Mouse (Mus musculus) midbrain, embryonic 14.5 days (tissue): ENCODE data around the gene 7530416G11Rik. TPM values are rescaled to one million over a fixed set of nuclear protein-coding genes. Genes with fewer than 3 reads are reported as not detected.

ENCODE experiments used
- ATAC-seq: fragments of 200-750 bp; cut with Nextera tagmentation; 2 replicates; pipeline ENCODE4 v1.8.0; 2017; ENCODE audit warnings: moderate number of reproducible peaks, moderate library complexity; ENCODE audit not compliant: low FRiP score, low TSS enrichment
- DNase-seq: peaks from one replicate; pipeline ENCODE4 v3.0.0-alpha.2; 2015
- H3K27ac ChIP-seq: fragments of 300-500 bp; sonication (generic); replicated peaks from 2 replicates; pipeline ENCODE4 v1.5.1; 2014; ENCODE audit warnings: mild to moderate bottlenecking, low read depth, low read length, moderate library complexity
- H3K27me3 ChIP-seq: fragments of 300-500 bp; sonication (generic); 2 replicates; pipeline ENCODE4 v1.6.1; 2014; ENCODE audit warnings: low read length, control low read depth, mixed read lengths; ENCODE audit not compliant: control insufficient read depth, insufficient read depth
- H3K36me3 ChIP-seq: fragments of 300-500 bp; sonication (generic); 2 replicates; pipeline ENCODE4 v1.6.1; 2014; ENCODE audit warnings: low read length, control low read depth; ENCODE audit not compliant: control insufficient read depth, insufficient read depth
- H3K4me1 ChIP-seq: fragments of 300-500 bp; sonication (generic); 2 replicates; pipeline ENCODE4 v1.6.1; 2014; ENCODE audit warnings: mild to moderate bottlenecking, antibody characterized with exemption, low read length, control low read depth; ENCODE audit not compliant: control insufficient read depth, insufficient read depth
- H3K4me2 ChIP-seq: fragments of 300-500 bp; sonication (generic); 2 replicates; pipeline ENCODE4 v1.6.1; 2014; ENCODE audit warnings: mild to moderate bottlenecking, low read length, moderate library complexity
- H3K4me3 ChIP-seq: fragments of 300-500 bp; sonication (generic); replicated peaks from 2 replicates; pipeline ENCODE4 v1.5.1; 2014; ENCODE audit warnings: low read depth, low read length
- H3K9ac ChIP-seq: fragments of 300-500 bp; sonication (generic); replicated peaks from 2 replicates; pipeline ENCODE4 v1.6.1; 2014; ENCODE audit warnings: mild to moderate bottlenecking, low read length, moderate library complexity
- H3K9me3 ChIP-seq: fragments of 300-500 bp; sonication (generic); 2 replicates; pipeline ENCODE4 v1.6.1; 2016; ENCODE audit warnings: low read length, control low read depth, mixed read lengths; ENCODE audit not compliant: control insufficient read depth
- WGBS: fragments of 180-500 bp; shearing (Covaris S2); extraction: QIAGEN DNeasy Blood & Tissue Kit; methylation state at CpG from one replicate; pipeline ENCODE4 v1.1.7; 2014; 5-methylcytosine and 5-hydroxymethylcytosine counted together
- polyA plus RNA-seq: library from polyadenylated mRNA; unstranded; fragments of >200 nt; fragmentation: Nextera tagmentation; extraction: Ambion mirVana; gene quantifications from 2 replicates; pipeline ENCODE4 v1.2.1, GENCODE M21; 2014

7530416G11Rik gene
- not detected in 2 replicates for polyA plus RNA-seq

DNA sequence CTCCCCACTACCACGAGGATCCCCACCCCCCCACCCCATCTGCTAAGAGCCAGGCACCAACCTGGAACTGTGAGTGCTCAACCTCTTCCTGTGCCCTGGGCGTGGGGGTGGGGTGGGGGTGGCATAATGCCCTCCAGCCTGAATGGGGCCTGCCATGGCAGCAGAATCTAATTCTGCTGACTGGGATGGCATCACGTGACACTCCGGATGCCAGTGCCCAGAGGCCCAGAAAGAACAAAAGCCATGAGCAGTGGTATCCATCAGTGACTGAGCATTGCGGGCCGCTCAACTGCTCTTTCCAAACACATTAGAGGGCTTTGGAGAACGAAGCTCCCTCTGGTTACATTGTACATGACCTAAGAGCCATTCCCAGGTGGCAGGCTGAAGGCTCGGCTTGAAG is at the start of gene 7530416G11Rik:
Gene 7530416G11Rik (minus strand): TSS at position 101 of the 400 bp plus-strand sequence.
- no peak within 1 kb of the TSS for H3K4me2 ChIP-seq
- H3K36me3 ChIP-seq, result no peaks in the 10 kb centered on the region
- no peak for ATAC-seq
- WGBS, result 87% methylated on average over 8 of the region's 8 CpGs
- H3K27ac ChIP-seq, result no peak within 1 kb of the TSS
- H3K4me3 ChIP-seq, result no peak within 1 kb of the TSS
- H3K9me3 ChIP-seq, result no peaks in the 10 kb centered on the region
- DNase-seq, result no peak
- no peaks in the 10 kb centered on the region for H3K27me3 ChIP-seq
- H3K4me1 ChIP-seq, result peaks cover 17% of the 10 kb centered on the region
- no peak within 1 kb of the TSS for H3K9ac ChIP-seq

DNA sequence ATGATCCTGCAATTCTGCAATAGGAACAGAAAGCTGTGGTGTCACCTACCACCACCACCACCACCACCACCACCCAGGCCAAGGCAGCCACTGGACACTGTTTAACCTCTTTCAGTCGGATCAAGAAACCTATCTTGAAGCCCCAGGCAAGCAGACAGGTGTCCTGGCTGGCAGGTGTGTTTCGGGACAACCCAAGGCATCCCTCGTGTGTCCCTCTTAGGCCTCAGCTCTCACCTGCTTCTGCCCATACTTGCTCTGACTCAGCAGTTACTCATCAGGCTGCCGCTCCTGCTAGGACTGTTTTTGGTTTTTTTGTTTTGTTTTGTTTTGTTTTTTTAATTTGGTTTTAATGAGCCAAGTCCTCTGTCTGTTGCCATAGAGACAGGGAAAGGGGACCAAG is 43.5 kb upstream of the 7530416G11Rik start:
- no peaks in the 10 kb centered on the region for H3K9me3 ChIP-seq
- H3K9ac ChIP-seq, result no peak overlapping the region
- WGBS, result 80% methylated on average over 4 of the region's 4 CpGs
- no peaks in the 10 kb centered on the region for H3K27me3 ChIP-seq
- no peak for ATAC-seq
- no peak overlapping the region for H3K4me2 ChIP-seq
- H3K36me3 ChIP-seq, result no peaks in the 10 kb centered on the region
- no peak overlapping the region for H3K4me3 ChIP-seq
- no peak for DNase-seq
- no peaks in the 10 kb centered on the region for H3K4me1 ChIP-seq
- H3K27ac ChIP-seq, result no peak overlapping the region

DNA sequence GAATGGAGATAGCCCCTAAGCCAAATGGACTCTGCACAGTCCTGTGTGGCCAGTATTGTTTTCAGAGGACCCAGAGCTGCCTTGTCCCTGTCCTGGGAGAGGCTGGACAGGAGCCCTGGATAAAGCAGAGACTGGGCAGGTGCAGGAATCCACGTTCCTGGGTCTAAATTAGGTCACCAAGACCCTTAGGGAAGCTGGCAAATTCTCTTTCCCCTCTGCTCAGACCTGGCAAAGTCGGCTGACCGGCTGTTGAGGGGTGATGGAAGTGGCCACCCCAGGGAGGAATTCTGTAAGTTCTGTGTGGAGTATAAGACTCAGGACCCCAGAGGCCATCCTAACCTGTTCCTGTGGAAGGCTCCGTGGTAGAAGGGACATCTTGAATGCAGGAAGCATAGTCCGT is 42.3 kb upstream of the 7530416G11Rik start:
- no peaks in the 10 kb centered on the region for H3K4me1 ChIP-seq
- ATAC-seq (no peak), DNase-seq (no peak)
- no peaks in the 10 kb centered on the region for H3K9me3 ChIP-seq
- H3K27ac ChIP-seq, result no peak overlapping the region
- no peak overlapping the region for H3K4me3 ChIP-seq
- no peak overlapping the region for H3K9ac ChIP-seq
- no peak overlapping the region for H3K4me2 ChIP-seq
- H3K27me3 ChIP-seq, result no peaks in the 10 kb centered on the region
- 84% methylated on average over 5 of the region's 5 CpGs for WGBS
- no peaks in the 10 kb centered on the region for H3K36me3 ChIP-seq

DNA sequence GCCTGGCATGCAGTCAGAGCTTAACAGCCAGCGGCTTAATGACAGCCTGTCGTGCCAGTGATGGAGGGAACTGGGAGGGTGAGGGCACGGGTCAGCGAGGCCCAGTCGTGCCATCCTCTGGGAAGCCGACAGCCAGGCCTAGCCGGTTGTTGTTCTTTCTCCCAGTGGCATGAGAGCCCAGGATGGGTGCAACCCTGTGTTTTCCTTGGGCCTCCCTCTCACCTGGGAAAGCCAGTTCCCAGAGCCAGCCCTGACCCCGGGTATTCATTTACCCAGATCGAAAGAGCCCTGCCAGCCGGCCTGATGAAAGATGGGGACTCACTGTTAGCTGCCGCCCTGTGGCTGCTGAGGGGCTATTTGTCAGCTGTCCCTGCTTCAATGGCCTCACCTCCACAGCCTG is 35.1 kb upstream of the 7530416G11Rik start:
- Histone ChIP-seq H3K9ac (no peak overlapping the region), H3K36me3 (no peaks in the 10 kb centered on the region; the same call in 1 of the 2 replicates), H3K9me3 (no peaks in the 10 kb centered on the region), H3K4me2 (no peak overlapping the region), H3K4me1 (no peaks in the 10 kb centered on the region), H3K27ac (no peak overlapping the region), H3K27me3 (no peaks in the 10 kb centered on the region), H3K4me3 (no peak overlapping the region)
- ATAC-seq (no peak), DNase-seq (no peak)
- 69% methylated on average over 11 of the region's 11 CpGs for WGBS

DNA sequence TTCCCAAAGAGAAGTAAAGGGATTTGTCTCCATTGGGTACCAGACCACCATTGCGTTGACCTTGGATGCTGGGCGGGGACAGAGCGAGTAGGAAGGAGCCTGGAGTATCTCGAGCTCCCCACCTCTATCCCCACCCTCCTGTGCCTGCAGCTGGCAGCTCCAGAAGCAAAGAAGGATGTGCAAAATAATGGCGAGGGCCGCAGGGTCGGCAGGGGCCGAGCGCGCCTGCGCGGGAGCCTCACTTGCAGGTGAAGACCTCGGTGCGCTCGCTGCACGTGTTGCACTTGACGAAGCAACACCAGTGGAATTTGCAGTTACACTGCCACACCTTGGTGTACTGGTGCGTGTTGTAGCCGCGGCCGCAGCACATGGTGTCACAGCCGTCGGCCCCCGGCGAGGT is 34.1 kb upstream of the 7530416G11Rik start:
- no peaks in the 10 kb centered on the region for H3K27me3 ChIP-seq
- H3K4me1 ChIP-seq, result no peaks in the 10 kb centered on the region
- no peaks in the 10 kb centered on the region; the same call in 1 of the 2 replicates for H3K36me3 ChIP-seq
- H3K9me3 ChIP-seq, result no peaks in the 10 kb centered on the region
- H3K27ac ChIP-seq, result no peak overlapping the region
- H3K4me2 ChIP-seq, result no peak overlapping the region
- H3K4me3 ChIP-seq, result no peak overlapping the region
- no peak overlapping the region for H3K9ac ChIP-seq
- DNase-seq (no peak), ATAC-seq (no peak)
- whole genome bisulfite sequencing, result 87% methylated on average over 25 of the region's 25 CpGs

DNA sequence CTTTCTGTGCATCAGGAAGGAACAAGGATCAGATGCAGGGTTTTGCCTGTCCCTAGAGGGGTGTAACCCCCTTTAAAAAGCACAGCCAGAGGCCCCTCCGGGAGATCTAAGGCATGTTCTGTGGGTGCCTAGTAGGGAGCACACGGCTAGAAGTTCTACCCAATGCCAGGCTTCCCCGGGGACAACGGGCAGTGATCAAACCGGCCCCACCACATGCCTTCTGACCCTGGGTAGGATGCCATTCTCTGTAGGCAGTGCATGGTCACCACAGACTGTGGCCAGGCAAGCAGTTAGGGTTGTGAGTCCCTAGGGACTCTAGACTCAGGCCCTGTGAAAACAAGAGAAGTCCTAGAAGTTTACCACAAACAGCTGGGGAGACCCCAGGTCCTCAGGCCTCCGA is 31.6 kb upstream of the 7530416G11Rik start:
- Histone ChIP-seq H3K27me3 (no peaks in the 10 kb centered on the region), H3K27ac (no peak overlapping the region), H3K9ac (no peak overlapping the region), H3K4me1 (no peaks in the 10 kb centered on the region), H3K4me2 (no peak overlapping the region), H3K36me3 (no peaks in the 10 kb centered on the region; the same call in 1 of the 2 replicates), H3K9me3 (no peaks in the 10 kb centered on the region), H3K4me3 (no peak overlapping the region)
- WGBS, result 90% methylated on average over 6 of the region's 6 CpGs
- ATAC-seq, result no peak
- DNase-seq, result no peak

DNA sequence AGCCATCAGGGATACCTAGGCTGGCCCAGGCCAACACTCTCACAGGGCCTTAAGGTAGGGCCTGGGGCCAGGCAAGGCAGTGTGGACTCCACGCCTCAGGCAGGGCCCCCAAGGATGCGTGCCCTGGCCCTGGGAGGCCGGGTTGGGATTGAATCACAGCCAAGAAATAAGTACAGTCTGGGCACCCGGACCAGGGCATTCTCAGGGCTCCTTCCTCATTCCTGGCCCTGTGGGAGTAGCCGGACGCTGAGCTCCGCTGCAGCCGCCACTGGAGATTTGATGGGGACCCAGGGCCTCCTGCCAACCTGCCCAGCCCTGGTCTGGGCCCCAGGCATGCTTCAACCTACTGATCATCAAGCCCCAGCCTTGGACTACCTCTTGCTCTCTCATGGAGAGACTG is 31.2 kb upstream of the 7530416G11Rik start:
- DNase-seq, result no peak
- Histone ChIP-seq H3K27me3 (no peaks in the 10 kb centered on the region), H3K36me3 (no peaks in the 10 kb centered on the region; the same call in 1 of the 2 replicates), H3K9ac (no peak overlapping the region), H3K4me3 (no peak overlapping the region), H3K4me2 (no peak overlapping the region), H3K4me1 (no peaks in the 10 kb centered on the region), H3K27ac (no peak overlapping the region), H3K9me3 (no peaks in the 10 kb centered on the region)
- no peak for ATAC-seq
- WGBS, result 88% methylated on average over 8 of the region's 8 CpGs

DNA sequence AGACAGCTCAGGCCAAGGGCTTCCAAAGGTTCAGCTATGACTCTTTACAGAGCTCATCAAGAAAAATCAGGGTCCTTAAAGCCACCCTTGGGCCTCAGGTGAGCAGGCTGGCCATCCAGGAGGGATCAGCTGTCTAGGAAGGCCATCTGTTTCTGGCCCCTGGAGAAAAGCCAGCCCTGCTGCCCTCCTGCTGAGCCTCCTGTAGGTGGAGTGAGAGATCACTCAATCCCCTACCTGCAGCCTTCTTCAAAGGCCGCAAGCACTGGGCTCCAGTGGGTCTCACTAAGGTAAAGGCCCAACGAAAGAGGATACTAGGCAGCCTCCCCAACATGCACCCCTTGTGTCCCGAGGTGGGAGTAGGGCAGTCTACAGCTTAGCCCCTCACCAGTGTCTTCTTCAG is 29.0 kb upstream of the 7530416G11Rik start:
- Histone ChIP-seq H3K4me3 (no peak overlapping the region), H3K9ac (no peak overlapping the region), H3K27me3 (no peaks in the 10 kb centered on the region), H3K9me3 (no peaks in the 10 kb centered on the region), H3K36me3 (no peaks in the 10 kb centered on the region), H3K27ac (no peak overlapping the region), H3K4me2 (no peak overlapping the region), H3K4me1 (no peaks in the 10 kb centered on the region)
- no peak for DNase-seq
- no peak for ATAC-seq
- WGBS, result 84% methylated on average over 3 of the region's 3 CpGs

GRCm38 (mm10) chr15:85529911-85530310 is 26.9 kb upstream of the 7530416G11Rik start:
- H3K4me3 ChIP-seq, result no peak overlapping the region
- H3K36me3 ChIP-seq, result no peaks in the 10 kb centered on the region
- H3K4me1 ChIP-seq, result peaks cover 1% of the 10 kb centered on the region; the same call in 1 of the 2 replicates
- no peak for ATAC-seq
- H3K27ac ChIP-seq, result no peak overlapping the region
- no peaks in the 10 kb centered on the region for H3K9me3 ChIP-seq
- H3K27me3 ChIP-seq, result no peaks in the 10 kb centered on the region
- DNase-seq, result no peak
- no peak overlapping the region for H3K4me2 ChIP-seq
- H3K9ac ChIP-seq, result no peak overlapping the region
- WGBS, result 75% methylated on average over 3 of the region's 3 CpGs
